Mouse (Mus musculus) lung, embryonic 14.5 days (tissue): ENCODE measurements at regions not wholly inside any gene's neighbourhood (a gene's known extent, or its start where the extent isn't known, plus 50 kb on each side); places are given as distances from the start of the nearest gene placed in this dataset.

ENCODE experiments used
- ATAC-seq: fragments of 200-750 bp; cut with Nextera tagmentation; 2 replicates; pipeline ENCODE4 v1.8.0; 2017; ENCODE audit warnings: mild to moderate bottlenecking, moderate TSS enrichment, moderate library complexity; ENCODE audit not compliant: insufficient read depth
- DNase-seq: peaks from one replicate; pipeline ENCODE4 v3.0.0-alpha.2; 2015
- H3K27ac ChIP-seq: fragments of 300-500 bp; sonication (generic); 2 replicates; pipeline ENCODE4 v1.5.1; 2014; ENCODE audit warnings: low read depth, mild to moderate bottlenecking, moderate library complexity
- H3K27me3 ChIP-seq: fragments of 300-500 bp; sonication (generic); 2 replicates; pipeline ENCODE4 v1.6.1; 2014; ENCODE audit warnings: low read length, control low read depth; ENCODE audit not compliant: insufficient read depth
- H3K36me3 ChIP-seq: fragments of 300-500 bp; sonication (generic); 2 replicates; pipeline ENCODE4 v1.6.1; 2014; ENCODE audit warnings: control low read depth; ENCODE audit not compliant: insufficient read depth
- H3K4me1 ChIP-seq: fragments of 300-500 bp; sonication (generic); 2 replicates; pipeline ENCODE4 v1.6.1; 2014; ENCODE audit warnings: antibody characterized with exemption, control low read depth; ENCODE audit not compliant: insufficient read depth
- H3K4me2 ChIP-seq: fragments of 300-500 bp; sonication (generic); 2 replicates; pipeline ENCODE4 v1.6.1; 2014; ENCODE audit warnings: mild to moderate bottlenecking
- H3K4me3 ChIP-seq: fragments of 300-500 bp; sonication (generic); 2 replicates; pipeline ENCODE4 v1.5.1; 2014; ENCODE audit warnings: low read depth, low read length
- H3K9ac ChIP-seq: fragments of 300-500 bp; sonication (generic); 2 replicates; pipeline ENCODE4 v1.6.1; 2014
- H3K9me3 ChIP-seq: fragments of 300-500 bp; sonication (generic); 2 replicates; pipeline ENCODE4 v1.6.1; 2016; ENCODE audit warnings: low read depth, low read length, control low read depth
- CTCF ChIP-seq: IDR thresholded peaks from 2 replicates; pipeline ENCODE4 v1.5.1; 2016; ENCODE audit warnings: antibody characterized with exemption, low read depth
- WGBS: fragments of 180-500 bp; shearing (Covaris S2); extraction: QIAGEN DNeasy Blood & Tissue Kit; methylation state at CpG from one replicate; pipeline ENCODE4 v1.1.7; 2014; 5-methylcytosine and 5-hydroxymethylcytosine counted together

- no peak for DNase-seq
- no peak for ATAC-seq
- no peak overlapping the region for H3K4me3 ChIP-seq
- H3K27ac ChIP-seq = no peak overlapping the region
- no peaks in the 10 kb centered on the region for H3K4me1 ChIP-seq
- H3K9ac ChIP-seq = no peak overlapping the region
- H3K27me3 ChIP-seq = no peaks in the 10 kb centered on the region
- no peak for TF ChIP-seq CTCF
- H3K4me2 ChIP-seq = no peak overlapping the region
- H3K9me3 ChIP-seq = no peaks in the 10 kb centered on the region
- no peaks in the 10 kb centered on the region for H3K36me3 ChIP-seq
- 52% methylated on average over 3 of the region's 3 CpGs for WGBS
Observed at GRCm38 (mm10) chr6:31927181-31927580, 122.9 kb upstream of the 1700012A03Rik start.

GRCm38 (mm10) chr6:31924669-31925046 is 125.4 kb upstream of the 1700012A03Rik start:
- no peaks in the 10 kb centered on the region for H3K4me1 ChIP-seq
- H3K4me3 ChIP-seq = no peak overlapping the region
- no peak overlapping the region for H3K4me2 ChIP-seq
- H3K9me3 ChIP-seq = no peaks in the 10 kb centered on the region
- H3K9ac ChIP-seq = no peak overlapping the region
- no peaks in the 10 kb centered on the region for H3K36me3 ChIP-seq
- ATAC-seq = no peak
- 76% methylated on average over 2 of the region's 2 CpGs for WGBS
- H3K27me3 ChIP-seq = no peaks in the 10 kb centered on the region
- TF ChIP-seq CTCF = no peak
- DNase-seq = no peak
- H3K27ac ChIP-seq = no peak overlapping the region

- 75% methylated on average over 3 of the region's 3 CpGs for WGBS
- no peak for TF ChIP-seq CTCF
- Histone ChIP-seq H3K36me3 (no peaks in the 10 kb centered on the region), H3K27ac (no peak overlapping the region), H3K4me1 (no peaks in the 10 kb centered on the region), H3K27me3 (no peaks in the 10 kb centered on the region), H3K4me3 (no peak overlapping the region), H3K4me2 (no peak overlapping the region), H3K9me3 (no peaks in the 10 kb centered on the region), H3K9ac (no peak overlapping the region)
- DNase-seq = no peak
- ATAC-seq = no peak
Observed at GRCm38 (mm10) chr6:31923951-31924668, 125.9 kb upstream of the 1700012A03Rik start.

GRCm38 (mm10) chr6:31921561-31922152 is 128.4 kb upstream of the 1700012A03Rik start:
- H3K4me2 ChIP-seq = no peak overlapping the region
- no peak overlapping the region for H3K4me3 ChIP-seq
- no peaks in the 10 kb centered on the region for H3K27me3 ChIP-seq
- no peak for ATAC-seq
- H3K9ac ChIP-seq = no peak overlapping the region
- no peaks in the 10 kb centered on the region for H3K36me3 ChIP-seq
- DNase-seq = no peak
- 80% methylated on average over 9 of the region's 9 CpGs for WGBS
- no peak for TF ChIP-seq CTCF
- H3K9me3 ChIP-seq = no peaks in the 10 kb centered on the region
- H3K4me1 ChIP-seq = no peaks in the 10 kb centered on the region
- no peak overlapping the region for H3K27ac ChIP-seq

- Histone ChIP-seq H3K36me3 (no peaks in the 10 kb centered on the region), H3K4me2 (no peak overlapping the region), H3K27ac (no peak overlapping the region), H3K4me1 (no peaks in the 10 kb centered on the region), H3K9ac (no peak overlapping the region), H3K4me3 (no peak overlapping the region), H3K9me3 (no peaks in the 10 kb centered on the region), H3K27me3 (no peaks in the 10 kb centered on the region)
- DNase-seq (no peak), ATAC-seq (no peak)
- no peak for TF ChIP-seq CTCF
- WGBS = 77% methylated on average over 13 of the region's 13 CpGs
Observed at GRCm38 (mm10) chr6:31917411-31918131, 132.5 kb upstream of the 1700012A03Rik start.

GRCm38 (mm10) chr6:31901791-31902190 is 148.3 kb upstream of the 1700012A03Rik start:
- DNase-seq = no peak
- Histone ChIP-seq H3K4me2 (no peak overlapping the region), H3K27me3 (no peaks in the 10 kb centered on the region), H3K4me1 (no peaks in the 10 kb centered on the region), H3K27ac (no peak overlapping the region), H3K36me3 (no peaks in the 10 kb centered on the region), H3K9ac (no peak overlapping the region), H3K9me3 (no peaks in the 10 kb centered on the region), H3K4me3 (no peak overlapping the region)
- no peak for TF ChIP-seq CTCF
- 59% methylated on average over 2 of the region's 2 CpGs for WGBS
- ATAC-seq = no peak

GRCm38 (mm10) chr6:31899055-31899454 is 151.0 kb upstream of the 1700012A03Rik start:
- Histone ChIP-seq H3K36me3 (no peaks in the 10 kb centered on the region), H3K4me2 (no peak overlapping the region), H3K4me3 (no peak overlapping the region), H3K27me3 (no peaks in the 10 kb centered on the region), H3K27ac (no peak overlapping the region), H3K4me1 (no peaks in the 10 kb centered on the region), H3K9ac (no peak overlapping the region), H3K9me3 (no peaks in the 10 kb centered on the region)
- 69% methylated on average over 3 of the region's 3 CpGs for WGBS
- TF ChIP-seq CTCF = no peak
- DNase-seq (no peak), ATAC-seq (no peak)
